Mouse (Mus musculus) kidney, postnatal 0 days (tissue): ENCODE results near the gene Ankrd9. TPM values are rescaled to one million over a fixed set of nuclear protein-coding genes. Genes with fewer than 3 reads are reported as not detected.

Experiments used
- ATAC-seq: fragments of 200-750 bp; cut with Nextera tagmentation; replicated peaks from 2 replicates; pipeline ENCODE4 v1.8.0; 2017; ENCODE audit warnings: low read depth, moderate number of reproducible peaks, moderate TSS enrichment, moderate library complexity; ENCODE audit not compliant: low FRiP score
- DNase-seq: peaks from one replicate; pipeline ENCODE4 v3.0.0-alpha.2; 2016; ENCODE audit warnings: low spot score
- H3K27ac ChIP-seq: fragments of 300-500 bp; sonication (generic); 2 replicates; pipeline ENCODE4 v1.5.1; 2014; ENCODE audit warnings: mild to moderate bottlenecking
- H3K27me3 ChIP-seq: fragments of 300-500 bp; sonication (generic); 2 replicates; pipeline ENCODE4 v1.6.1; 2014; ENCODE audit warnings: low read length, mixed read lengths; ENCODE audit not compliant: insufficient read depth
- H3K36me3 ChIP-seq: fragments of 300-500 bp; sonication (generic); 2 replicates; pipeline ENCODE4 v1.6.1; 2014; ENCODE audit warnings: low read length, mixed read lengths; ENCODE audit not compliant: insufficient read depth
- H3K4me1 ChIP-seq: fragments of 300-500 bp; sonication (generic); replicated peaks from 2 replicates; pipeline ENCODE4 v1.6.1; 2014; ENCODE audit warnings: antibody characterized with exemption, low read length, mixed read lengths; ENCODE audit not compliant: insufficient read depth
- H3K4me2 ChIP-seq: fragments of 300-500 bp; sonication (generic); 2 replicates; pipeline ENCODE4 v1.6.1; 2014; ENCODE audit warnings: mild to moderate bottlenecking, low read length, moderate library complexity, mixed read lengths
- H3K4me3 ChIP-seq: fragments of 300-500 bp; sonication (generic); replicated peaks from 2 replicates; pipeline ENCODE4 v1.5.1; 2014; ENCODE audit warnings: low read depth, low read length
- H3K9ac ChIP-seq: fragments of 300-500 bp; sonication (generic); 2 replicates; pipeline ENCODE4 v1.6.1; 2014; ENCODE audit warnings: low read depth, low read length
- H3K9me3 ChIP-seq: fragments of 300-500 bp; sonication (generic); replicated peaks from 2 replicates; pipeline ENCODE4 v1.6.1; 2016; ENCODE audit warnings: low read length, inconsistent platforms, mixed read lengths
- CTCF ChIP-seq: IDR thresholded peaks from 2 replicates; pipeline ENCODE4 v1.5.1; 2016; ENCODE audit warnings: antibody characterized with exemption, low read depth, mild to moderate bottlenecking, moderate library complexity
- WGBS: fragments of 180-500 bp; shearing (Covaris S2); extraction: QIAGEN DNeasy Blood & Tissue Kit; methylation state at CpG from one replicate; pipeline ENCODE4 v1.1.7; 2014; 5-methylcytosine and 5-hydroxymethylcytosine counted together
- polyA plus RNA-seq: library from polyadenylated mRNA; unstranded; fragments of >200 nt; fragmentation: Nextera tagmentation; extraction: Ambion mirVana; gene quantifications from 2 replicates; pipeline ENCODE4 v1.2.1, GENCODE M21; 2015

Ankrd9 gene
- polyA plus RNA-seq, 1 experiment from 2014 or later, result 19.5 TPM

GRCm38 (mm10) chr12:110971972-110972371, 6.9 kb downstream of the Ankrd9 start:
- Histone ChIP-seq H3K4me2 (no peak overlapping the region), H3K4me3 (no peak overlapping the region), H3K27me3 (no peaks in the 10 kb centered on the region), H3K9me3 (no peaks in the 10 kb centered on the region), H3K36me3 (peaks cover 20% of the 10 kb centered on the region; the same call in 1 of the 2 replicates), H3K9ac (no peak overlapping the region), H3K27ac (no peak overlapping the region), H3K4me1 (no peaks in the 10 kb centered on the region)
- ATAC-seq (no peak), DNase-seq (no peak)
- no peak for TF ChIP-seq CTCF
- WGBS, result 82% methylated on average over 5 of the region's 5 CpGs

GRCm38 (mm10) chr12:110970408-110970807, 8.4 kb downstream of the Ankrd9 start:
- Histone ChIP-seq H3K4me2 (no peak overlapping the region), H3K36me3 (peaks cover 18% of the 10 kb centered on the region; the same call in 1 of the 2 replicates), H3K27me3 (no peaks in the 10 kb centered on the region), H3K9me3 (no peaks in the 10 kb centered on the region), H3K4me3 (no peak overlapping the region), H3K9ac (no peak overlapping the region), H3K27ac (no peak overlapping the region), H3K4me1 (no peaks in the 10 kb centered on the region)
- no peak for ATAC-seq
- WGBS, result 97% methylated on average over 5 of the region's 5 CpGs
- TF ChIP-seq CTCF, result no peak
- DNase-seq, result no peak

- no peak for TF ChIP-seq CTCF
- H3K36me3 ChIP-seq, result peaks cover 14% of the 10 kb centered on the region; the same call in 1 of the 2 replicates
- 97% methylated on average over 2 of the region's 2 CpGs for WGBS
- ATAC-seq (no peak), DNase-seq (no peak)
- H3K4me2 ChIP-seq, result no peak overlapping the region
- H3K4me1 ChIP-seq, result no peaks in the 10 kb centered on the region
- no peak overlapping the region for H3K27ac ChIP-seq
- H3K9me3 ChIP-seq, result no peaks in the 10 kb centered on the region
- H3K4me3 ChIP-seq, result no peak overlapping the region
- no peaks in the 10 kb centered on the region for H3K27me3 ChIP-seq
- no peak overlapping the region for H3K9ac ChIP-seq
These were observed 11.7 kb downstream of the Ankrd9 start for GRCm38 (mm10) chr12:110967146-110967545.

GRCm38 (mm10) chr12:110966079-110966478, 12.8 kb downstream of the Ankrd9 start:
- WGBS, result 76% methylated on average over 4 of the region's 4 CpGs
- Histone ChIP-seq H3K4me1 (no peaks in the 10 kb centered on the region), H3K27ac (no peak overlapping the region), H3K9me3 (no peaks in the 10 kb centered on the region), H3K36me3 (peaks cover 14% of the 10 kb centered on the region; the same call in 1 of the 2 replicates), H3K27me3 (no peaks in the 10 kb centered on the region), H3K9ac (no peak overlapping the region), H3K4me3 (no peak overlapping the region), H3K4me2 (no peak overlapping the region)
- ATAC-seq, result no peak
- DNase-seq, result no peak
- no peak for TF ChIP-seq CTCF

- no peak overlapping the region for H3K4me2 ChIP-seq
- no peak overlapping the region for H3K4me3 ChIP-seq
- no peak overlapping the region for H3K9ac ChIP-seq
- H3K36me3 ChIP-seq, result peaks cover 14% of the 10 kb centered on the region; the same call in 1 of the 2 replicates
- 67% methylated on average over 3 of the region's 3 CpGs for WGBS
- DNase-seq (no peak), ATAC-seq (no peak)
- no peak for TF ChIP-seq CTCF
- no peaks in the 10 kb centered on the region for H3K4me1 ChIP-seq
- H3K27ac ChIP-seq, result no peak overlapping the region
- H3K9me3 ChIP-seq, result no peaks in the 10 kb centered on the region
- no peaks in the 10 kb centered on the region for H3K27me3 ChIP-seq
These were observed 13.3 kb downstream of the Ankrd9 start for GRCm38 (mm10) chr12:110965500-110965899.

- no peak overlapping the region for H3K4me3 ChIP-seq
- H3K27me3 ChIP-seq, result no peaks in the 10 kb centered on the region
- no peak overlapping the region for H3K9ac ChIP-seq
- H3K36me3 ChIP-seq, result no peaks in the 10 kb centered on the region
- no peaks in the 10 kb centered on the region for H3K4me1 ChIP-seq
- no peak overlapping the region for H3K27ac ChIP-seq
- DNase-seq, result no peak
- WGBS, result 69% methylated on average over 2 of the region's 2 CpGs
- no peak for ATAC-seq
- H3K9me3 ChIP-seq, result no peaks in the 10 kb centered on the region
- H3K4me2 ChIP-seq, result no peak overlapping the region
- TF ChIP-seq CTCF, result no peak
These were observed 16.9 kb downstream of the Ankrd9 start for GRCm38 (mm10) chr12:110961973-110962372.

GRCm38 (mm10) chr12:110954351-110954991, 24.4 kb downstream of the Ankrd9 start:
- 73% methylated on average over 4 of the region's 4 CpGs for WGBS
- Histone ChIP-seq H3K9ac (no peak overlapping the region), H3K36me3 (no peaks in the 10 kb centered on the region), H3K27me3 (no peaks in the 10 kb centered on the region), H3K4me3 (no peak overlapping the region), H3K4me1 (no peaks in the 10 kb centered on the region), H3K9me3 (no peaks in the 10 kb centered on the region), H3K4me2 (no peak overlapping the region), H3K27ac (no peak overlapping the region)
- TF ChIP-seq CTCF, result no peak
- ATAC-seq, result no peak
- DNase-seq, result no peak
